Mouse (Mus musculus) cortical plate, adult 2 months (tissue): ENCODE measurements around the gene Dock8.

Experiments
- CTCF ChIP-seq: fragments of 200-500 bp; IDR thresholded peaks from 2 replicates; pipeline ENCODE4 v1.5.1; 2011; ENCODE audit warnings: mild to moderate bottlenecking, control low read depth, low read length; ENCODE audit not compliant: insufficient read depth; ENCODE audit errors: extremely low read depth
- POLR2A ChIP-seq: fragments of 200-500 bp; IDR thresholded peaks from 2 replicates; pipeline ENCODE4 v1.6.1; 2011; ENCODE audit warnings: mild to moderate bottlenecking, low read length, control low read depth; ENCODE audit not compliant: insufficient read depth; ENCODE audit errors: extremely low read depth

DNA sequence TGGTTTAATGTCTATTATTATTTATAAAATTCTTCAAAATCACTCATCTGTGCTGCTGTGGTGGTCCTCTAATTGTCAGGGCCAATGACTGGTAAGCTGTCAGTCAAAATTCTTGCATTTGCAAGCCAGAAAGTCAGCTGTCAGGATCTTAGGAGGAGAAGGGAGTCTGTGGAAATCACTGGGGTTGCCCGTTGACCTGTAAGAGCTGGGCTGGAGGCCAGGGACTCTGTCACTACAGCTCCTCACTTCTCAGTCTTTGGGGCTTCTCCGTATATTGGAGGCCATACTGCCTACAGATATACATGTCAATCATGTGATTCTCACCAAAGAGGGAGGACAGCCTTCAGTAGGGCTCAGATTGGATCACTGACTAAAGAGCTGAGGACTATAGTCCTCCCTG is 221.3 kb downstream of the Dock8 start:
- no peak for TF ChIP-seq CTCF
- no peak for TF ChIP-seq POLR2A
